Mouse (Mus musculus): ENCODE results near the gene Fam129c. TPM values are rescaled to one million over a fixed set of nuclear protein-coding genes. Genes with fewer than 3 reads are reported as not detected.

Fam129c gene
- 3.2 and 4.3 TPM in 2 replicates for polyA plus RNA-seq (2014; fragmentation: Nextera tagmentation; extraction: Ambion mirVana)

GRCm38 (mm10) chr8:71597451-71597850, at the start of gene Fam129c:
Gene Fam129c (plus strand): TSS chr8:71597648.
- peaks cover 14% of the 10 kb centered on the region for H3K27me3 ChIP-seq (ENCODE audit: control insufficient read depth, insufficient read depth, low read length)
- WGBS: 94% methylated on average over 3 of the region's 3 CpGs
- no peak within 1 kb of the TSS for H3K9ac ChIP-seq (ENCODE audit: low read length)
- no peaks in the 10 kb centered on the region for H3K36me3 ChIP-seq (ENCODE audit: control insufficient read depth, insufficient read depth, low read length)
- H3K9me3 ChIP-seq (ENCODE audit: control insufficient read depth, low read length): no peaks in the 10 kb centered on the region
- no peak within 1 kb of the TSS for H3K4me3 ChIP-seq (ENCODE audit: low read depth, low read length)
- H3K4me1 ChIP-seq (replicated peaks; ENCODE audit: control insufficient read depth, insufficient read depth, low read length): peaks cover 7% of the 10 kb centered on the region
- no peak within 1 kb of the TSS for H3K4me2 ChIP-seq (ENCODE audit: low read depth, low read length, severe bottlenecking)
- DNase-seq (ENCODE audit: low spot score) (no peak), ATAC-seq (replicated peaks; ENCODE audit: low FRiP score) (no peak)
- no peak within 1 kb of the TSS for H3K27ac ChIP-seq (ENCODE audit: low read depth, low read length)

- Histone ChIP-seq H3K27me3 (ENCODE audit: control insufficient read depth, insufficient read depth, low read length) (no peaks in the 10 kb centered on the region), H3K27ac (ENCODE audit: low read depth, low read length) (no peak overlapping the region), H3K9ac (ENCODE audit: low read length) (no peak overlapping the region), H3K4me3 (ENCODE audit: low read depth, low read length) (no peak overlapping the region), H3K4me2 (ENCODE audit: low read depth, low read length, severe bottlenecking) (no peak overlapping the region), H3K4me1 (replicated peaks; ENCODE audit: control insufficient read depth, insufficient read depth, low read length) (no peaks in the 10 kb centered on the region), H3K36me3 (ENCODE audit: control insufficient read depth, insufficient read depth, low read length) (no peaks in the 10 kb centered on the region; the same call in 1 of the 2 replicates), H3K9me3 (ENCODE audit: control insufficient read depth, low read length) (no peaks in the 10 kb centered on the region)
- ATAC-seq (replicated peaks; ENCODE audit: low FRiP score) (no peak), DNase-seq (ENCODE audit: low spot score) (no peak)
- WGBS: 79% methylated on average over 7 of the region's 7 CpGs
These were observed 46.7 kb upstream of the Fam129c start for GRCm38 (mm10) chr8:71550754-71551153.

DNA sequence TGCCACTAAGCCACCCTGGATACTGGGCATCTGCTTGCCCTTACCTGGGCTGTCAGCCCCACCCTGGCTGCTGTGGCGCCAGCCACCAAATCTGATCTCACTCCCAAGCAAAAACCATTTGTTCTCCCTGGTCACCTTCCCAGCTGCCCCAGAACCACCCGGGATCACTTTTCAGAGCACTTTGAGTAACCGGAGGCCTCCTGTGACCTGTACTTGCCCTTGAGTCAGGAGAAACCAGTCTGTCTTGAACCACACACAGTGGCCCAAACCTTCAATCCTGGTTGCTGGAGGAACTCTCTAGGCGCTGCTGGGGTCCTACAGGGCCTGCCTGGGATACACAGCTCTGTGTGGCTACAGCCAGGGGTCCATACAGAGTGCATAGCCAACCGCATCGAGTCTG, 44.7 kb upstream of the Fam129c start:
- ATAC-seq (replicated peaks; ENCODE audit: low FRiP score): no peak
- DNase-seq (ENCODE audit: low spot score): no peak
- H3K4me3 ChIP-seq (ENCODE audit: low read depth, low read length): no peak overlapping the region
- H3K9ac ChIP-seq (ENCODE audit: low read length): no peak overlapping the region
- no peak overlapping the region for H3K27ac ChIP-seq (ENCODE audit: low read depth, low read length)
- H3K36me3 ChIP-seq (ENCODE audit: control insufficient read depth, insufficient read depth, low read length): no peaks in the 10 kb centered on the region; the same call in 1 of the 2 replicates
- H3K4me2 ChIP-seq (ENCODE audit: low read depth, low read length, severe bottlenecking): no peak overlapping the region
- no peaks in the 10 kb centered on the region for H3K9me3 ChIP-seq (ENCODE audit: control insufficient read depth, low read length)
- WGBS: 79% methylated on average over 6 of the region's 6 CpGs
- H3K27me3 ChIP-seq (ENCODE audit: control insufficient read depth, insufficient read depth, low read length): peaks cover 12% of the 10 kb centered on the region
- H3K4me1 ChIP-seq (replicated peaks; ENCODE audit: control insufficient read depth, insufficient read depth, low read length): no peaks in the 10 kb centered on the region

- no peak overlapping the region for H3K4me2 ChIP-seq (ENCODE audit: low read depth, low read length, severe bottlenecking)
- no peaks in the 10 kb centered on the region for H3K36me3 ChIP-seq (ENCODE audit: control insufficient read depth, insufficient read depth, low read length)
- H3K9ac ChIP-seq (ENCODE audit: low read length): no peak overlapping the region
- no peak overlapping the region for H3K4me3 ChIP-seq (ENCODE audit: low read depth, low read length)
- no peak for ATAC-seq (replicated peaks; ENCODE audit: low FRiP score)
- H3K4me1 ChIP-seq (replicated peaks; ENCODE audit: control insufficient read depth, insufficient read depth, low read length): 0 out of 2 replicates have a peak, but pooled peaks cover 6% of the 10 kb centered on the region
- no peaks in the 10 kb centered on the region for H3K9me3 ChIP-seq (ENCODE audit: control insufficient read depth, low read length)
- no peak for DNase-seq (ENCODE audit: low spot score)
- 74% methylated on average over 6 of the region's 6 CpGs for WGBS
- no peak overlapping the region for H3K27ac ChIP-seq (ENCODE audit: low read depth, low read length)
- H3K27me3 ChIP-seq (ENCODE audit: control insufficient read depth, insufficient read depth, low read length): peaks cover 24% of the 10 kb centered on the region
These were observed 43.4 kb upstream of the Fam129c start for GRCm38 (mm10) chr8:71554001-71554400.

DNA sequence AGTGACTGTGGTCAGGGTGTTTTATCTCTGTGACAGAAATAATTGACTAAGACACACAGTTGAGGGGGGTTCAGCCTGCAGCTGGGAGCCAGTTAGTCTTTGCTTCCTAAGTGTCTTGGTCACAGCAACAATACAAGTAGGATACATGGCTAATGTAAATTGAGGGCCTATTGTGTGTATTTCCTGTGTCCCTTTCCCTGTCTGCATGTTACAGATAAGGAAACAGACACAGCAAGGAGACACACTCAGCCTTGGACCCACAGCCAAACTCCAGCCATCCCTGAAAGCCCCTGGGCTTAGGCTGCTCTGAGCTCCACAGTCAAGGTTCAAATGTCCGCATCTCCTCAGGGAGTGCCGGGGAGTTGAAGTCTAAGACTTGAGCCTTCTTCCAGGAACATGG, 42.8 kb upstream of the Fam129c start:
- WGBS: 90% methylated on average over 2 of the region's 2 CpGs
- H3K27ac ChIP-seq (ENCODE audit: low read depth, low read length): no peak overlapping the region
- ATAC-seq (replicated peaks; ENCODE audit: low FRiP score) (no peak), DNase-seq (ENCODE audit: low spot score) (no peak)
- no peak overlapping the region for H3K9ac ChIP-seq (ENCODE audit: low read length)
- no peaks in the 10 kb centered on the region for H3K36me3 ChIP-seq (ENCODE audit: control insufficient read depth, insufficient read depth, low read length)
- H3K4me3 ChIP-seq (ENCODE audit: low read depth, low read length): no peak overlapping the region
- peaks cover 31% of the 10 kb centered on the region for H3K27me3 ChIP-seq (ENCODE audit: control insufficient read depth, insufficient read depth, low read length)
- no peaks in the 10 kb centered on the region for H3K9me3 ChIP-seq (ENCODE audit: control insufficient read depth, low read length)
- no peak overlapping the region for H3K4me2 ChIP-seq (ENCODE audit: low read depth, low read length, severe bottlenecking)
- 0 out of 2 replicates have a peak, but pooled peaks cover 7% of the 10 kb centered on the region for H3K4me1 ChIP-seq (replicated peaks; ENCODE audit: control insufficient read depth, insufficient read depth, low read length)

GRCm38 (mm10) chr8:71558071-71558957, 39.1 kb upstream of the Fam129c start, which contains the start of gene Tmem221:
Gene Tmem221 (minus strand): TSS chr8:71558871.
- Histone ChIP-seq H3K4me1 (replicated peaks; ENCODE audit: control insufficient read depth, insufficient read depth, low read length) (peaks cover 9% of the 10 kb centered on the region; the same call in 1 of the 2 replicates), H3K4me2 (ENCODE audit: low read depth, low read length, severe bottlenecking) (peak within 1 kb of the TSS; percentile 48), H3K4me3 (ENCODE audit: low read depth, low read length) (peak within 1 kb of the TSS; percentile 25), H3K27ac (ENCODE audit: low read depth, low read length) (no peak within 1 kb of the TSS), H3K27me3 (ENCODE audit: control insufficient read depth, insufficient read depth, low read length) (peaks cover 61% of the 10 kb centered on the region), H3K9me3 (ENCODE audit: control insufficient read depth, low read length) (no peaks in the 10 kb centered on the region), H3K9ac (ENCODE audit: low read length) (peak within 1 kb of the TSS; percentile 29), H3K36me3 (ENCODE audit: control insufficient read depth, insufficient read depth, low read length) (no peaks in the 10 kb centered on the region)
- ATAC-seq (replicated peaks; ENCODE audit: low FRiP score): no peak
- no peak for DNase-seq (ENCODE audit: low spot score)
- 4% methylated on average over 70 of the region's 70 CpGs for WGBS

DNA sequence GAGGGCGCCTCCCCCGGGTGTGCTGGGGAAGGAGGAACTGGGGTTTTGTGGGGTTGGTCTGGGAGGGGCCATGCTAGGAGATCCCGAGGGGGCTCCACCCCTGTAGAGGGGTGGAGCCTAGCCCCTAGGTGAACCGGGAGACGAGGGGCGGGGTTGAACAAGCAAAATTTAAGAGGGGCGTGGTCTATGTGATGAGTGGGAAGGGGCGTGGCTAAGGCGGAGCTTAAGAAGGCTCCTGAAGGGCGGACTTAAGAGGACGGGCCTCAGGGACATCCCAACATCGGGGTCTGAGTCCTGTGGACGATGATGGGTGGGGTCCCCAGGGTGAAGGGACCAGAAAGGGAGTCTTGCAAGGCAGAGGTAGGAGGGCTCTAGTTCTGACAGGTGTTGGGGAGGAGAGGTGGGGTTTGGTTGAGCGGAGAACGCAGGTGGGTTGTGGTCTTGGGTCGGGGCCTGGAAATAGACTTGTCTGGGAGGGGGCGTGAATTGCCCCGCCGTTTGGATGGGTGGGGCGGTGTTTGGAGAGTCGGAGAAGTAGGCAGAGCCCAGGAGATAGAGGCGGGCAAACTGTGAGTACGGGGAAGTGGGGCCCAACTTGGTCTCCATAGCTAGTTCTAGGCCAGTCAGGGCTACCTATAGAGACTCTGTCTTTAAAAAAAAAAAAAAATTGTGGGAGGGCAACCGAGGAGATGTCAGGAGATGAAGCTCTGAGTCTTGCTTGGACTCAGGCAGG, 38.3 kb upstream of the Fam129c start:
- peaks cover 61% of the 10 kb centered on the region for H3K27me3 ChIP-seq (ENCODE audit: control insufficient read depth, insufficient read depth, low read length)
- H3K9me3 ChIP-seq (ENCODE audit: control insufficient read depth, low read length): peaks cover 2% of the 10 kb centered on the region
- ATAC-seq (replicated peaks; ENCODE audit: low FRiP score): peak; percentile 50; the same call in 1 of the 2 replicates
- H3K4me3 ChIP-seq (ENCODE audit: low read depth, low read length): peak overlapping the region; percentile 25
- H3K9ac ChIP-seq (ENCODE audit: low read length): peak overlapping the region; percentile 29; the same call in 1 of the 2 replicates
- peaks cover 9% of the 10 kb centered on the region; the same call in 1 of the 2 replicates for H3K4me1 ChIP-seq (replicated peaks; ENCODE audit: control insufficient read depth, insufficient read depth, low read length)
- H3K36me3 ChIP-seq (ENCODE audit: control insufficient read depth, insufficient read depth, low read length): no peaks in the 10 kb centered on the region
- H3K4me2 ChIP-seq (ENCODE audit: low read depth, low read length, severe bottlenecking): peak overlapping the region; percentile 48
- WGBS: 2% methylated on average over 24 of the region's 24 CpGs
- no peak overlapping the region for H3K27ac ChIP-seq (ENCODE audit: low read depth, low read length)
- DNase-seq (ENCODE audit: low spot score): peak; percentile 70

- Histone ChIP-seq H3K9ac (ENCODE audit: low read length) (no peak overlapping the region), H3K4me1 (replicated peaks; ENCODE audit: control insufficient read depth, insufficient read depth, low read length) (peaks cover 9% of the 10 kb centered on the region; the same call in 1 of the 2 replicates), H3K27me3 (ENCODE audit: control insufficient read depth, insufficient read depth, low read length) (peaks cover 61% of the 10 kb centered on the region), H3K4me2 (ENCODE audit: low read depth, low read length, severe bottlenecking) (no peak overlapping the region), H3K9me3 (ENCODE audit: control insufficient read depth, low read length) (peaks cover 4% of the 10 kb centered on the region), H3K27ac (ENCODE audit: low read depth, low read length) (no peak overlapping the region), H3K4me3 (ENCODE audit: low read depth, low read length) (no peak overlapping the region), H3K36me3 (ENCODE audit: control insufficient read depth, insufficient read depth, low read length) (no peaks in the 10 kb centered on the region)
- WGBS: 80% methylated on average over 3 of the region's 3 CpGs
- ATAC-seq (replicated peaks; ENCODE audit: low FRiP score): no peak
- no peak for DNase-seq (ENCODE audit: low spot score)
These were observed 37.4 kb upstream of the Fam129c start for GRCm38 (mm10) chr8:71560071-71560470.
